Mouse (Mus musculus): ENCODE measurements at regions not wholly inside any gene's neighbourhood (a gene's known extent, or its start where the extent isn't known, plus 50 kb on each side); places are given as distances from the start of the nearest gene placed in this dataset.

DNA sequence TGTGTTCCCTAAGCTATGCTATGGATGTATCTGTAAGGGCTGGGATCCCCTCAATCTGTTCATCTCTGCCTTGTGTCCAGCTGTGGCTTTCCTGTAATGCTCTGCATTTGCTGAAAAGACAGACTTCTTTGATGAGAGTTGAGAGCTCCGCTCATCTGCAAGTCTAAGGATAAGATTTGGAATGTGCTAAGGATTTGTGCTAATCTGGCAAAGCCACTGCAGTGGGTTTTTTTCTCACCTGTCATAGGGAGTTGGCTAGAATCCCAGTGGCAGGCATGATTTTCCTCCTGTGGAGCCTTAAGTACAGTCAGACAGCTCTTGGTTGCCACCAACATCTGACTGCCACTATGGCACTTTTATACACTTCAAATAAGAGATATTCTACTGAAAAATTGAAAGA, 138.8 kb upstream of the Myocd start:
- TF ChIP-seq POLR2A (IDR thresholded peaks at IDR 0.05; ENCODE audit: insufficient read depth, low read depth, low read length) (no peak), CTCF (IDR thresholded peaks at IDR 0.05) (no peak), EP300 (IDR thresholded peaks at IDR 0.05; ENCODE audit: insufficient read depth, low read depth, low read length) (no peak)
